Mouse (Mus musculus) thymus, postnatal 25 days (tissue): ENCODE data around the gene E2f2.

ENCODE experiments used
- DNase-seq: peaks from one replicate; pipeline ENCODE4 v3.0.0; 2022

E2f2 gene

DNA sequence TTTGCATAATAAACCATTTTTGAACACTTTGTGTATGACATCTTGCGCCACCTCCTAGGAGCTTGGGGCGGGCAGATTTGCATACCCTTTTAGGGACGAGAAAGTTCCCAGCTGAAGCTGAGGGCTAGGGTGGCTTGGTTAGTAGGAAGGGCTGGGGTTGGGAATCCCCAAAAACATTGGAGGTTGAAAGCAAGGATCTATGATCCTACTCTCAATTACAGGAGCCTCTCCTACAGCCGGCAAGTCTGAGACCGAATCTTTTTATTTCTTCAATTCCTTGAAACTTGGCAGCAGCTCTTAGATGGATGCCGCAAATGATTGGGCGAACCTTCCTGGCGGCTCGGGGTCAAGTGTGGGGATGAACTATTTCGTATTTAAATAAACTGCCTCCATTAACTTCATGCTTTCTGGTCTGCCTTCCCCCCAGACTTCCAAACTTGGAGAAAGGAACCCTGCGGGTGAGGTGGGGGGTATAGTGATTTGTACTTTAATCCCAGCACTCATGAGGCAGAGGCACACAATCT is 26.8 kb upstream of the E2f2 start:
- no peak for DNase-seq

DNA sequence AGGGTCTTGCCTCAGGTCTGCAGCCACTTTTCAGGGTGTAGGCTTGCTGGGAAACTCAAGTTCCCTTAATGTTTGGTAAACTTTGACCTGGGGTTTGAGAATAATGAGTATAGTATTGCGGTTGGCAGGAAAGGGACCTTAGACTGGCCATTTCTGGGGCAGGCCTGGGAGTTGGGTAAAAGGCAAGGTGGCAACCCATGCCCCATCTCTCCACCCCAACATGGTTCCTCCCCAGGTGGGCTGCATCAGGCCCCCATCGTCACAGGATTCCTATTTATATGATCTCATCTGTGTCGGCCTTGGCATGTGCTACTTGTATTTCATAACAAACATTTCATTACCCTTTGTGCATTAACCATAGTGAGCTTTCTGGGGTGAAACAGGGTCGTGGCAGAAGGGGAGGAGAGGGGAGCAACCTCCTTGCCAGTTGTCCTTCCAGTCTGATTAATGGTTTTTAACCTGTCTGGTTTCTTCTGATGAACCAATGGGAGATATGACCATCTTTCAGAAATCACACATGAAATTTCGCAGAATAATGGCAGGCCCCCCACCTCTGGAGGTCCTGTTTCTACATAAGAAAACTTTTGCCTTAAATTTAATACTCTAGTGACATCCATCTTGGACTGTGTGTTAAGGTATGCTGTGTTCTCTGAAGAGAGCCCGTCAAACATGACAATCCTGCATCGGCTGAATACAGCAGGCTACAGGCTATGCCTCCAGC is 26.0 kb upstream of the E2f2 start:
- no peak for DNase-seq

DNA sequence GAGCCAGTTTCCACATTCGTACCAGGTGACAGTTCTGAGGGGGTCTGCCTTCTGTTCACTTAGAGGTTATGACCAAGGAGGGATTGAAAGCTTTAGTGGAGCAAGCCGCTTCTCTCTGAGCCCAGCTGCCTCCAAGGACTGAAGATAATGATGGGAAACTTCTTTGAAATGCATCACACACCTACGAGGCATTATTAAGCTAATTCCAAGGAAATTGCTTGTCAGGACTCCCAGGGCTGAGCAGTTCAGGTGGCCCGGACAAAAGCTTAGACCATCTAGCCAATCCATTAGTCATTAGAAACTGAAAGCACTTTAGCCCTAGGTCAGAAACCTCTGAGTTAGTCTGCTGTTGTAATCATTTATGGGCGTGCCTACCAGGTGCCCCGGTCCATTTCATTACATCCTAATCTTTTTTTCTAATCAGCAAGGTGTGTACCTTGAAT is 25.5 kb upstream of the E2f2 start:
- DNase-seq = peak; percentile 12

DNA sequence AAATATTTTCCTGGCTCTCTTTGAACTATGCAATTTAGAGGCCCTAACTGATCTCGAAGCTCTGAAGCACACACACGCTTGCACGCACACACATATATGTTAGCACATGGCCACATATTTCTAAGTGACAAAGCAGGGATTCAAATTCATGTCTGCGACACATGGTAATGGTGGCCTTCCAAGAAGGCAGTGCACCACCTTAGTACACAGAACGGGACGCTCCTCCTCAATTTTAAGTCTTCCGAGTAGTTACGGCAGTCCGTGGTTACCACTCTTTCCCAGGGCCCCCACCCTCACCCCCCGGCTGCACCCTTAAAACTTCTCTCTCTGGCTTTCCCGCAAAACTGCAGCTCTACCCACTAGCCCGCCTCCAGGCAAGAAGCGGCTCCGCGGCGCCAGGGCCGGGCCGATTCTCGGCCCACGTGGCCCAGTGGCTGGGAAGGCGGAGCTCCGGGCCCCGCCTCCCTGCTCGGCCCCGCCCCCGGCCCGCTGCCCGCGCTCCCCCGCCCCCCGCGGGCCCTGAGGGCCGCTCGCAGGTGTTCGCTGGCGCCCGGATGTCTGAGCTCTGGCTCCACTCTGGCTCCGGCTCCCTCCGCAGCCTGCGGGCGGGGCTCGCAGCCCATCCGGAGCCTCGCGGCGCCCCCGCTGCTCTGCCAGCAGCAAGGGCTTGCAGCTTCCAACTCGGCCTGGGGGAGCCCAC is 24.6 kb upstream of the E2f2 start:
- DNase-seq = peak; percentile 94

DNA sequence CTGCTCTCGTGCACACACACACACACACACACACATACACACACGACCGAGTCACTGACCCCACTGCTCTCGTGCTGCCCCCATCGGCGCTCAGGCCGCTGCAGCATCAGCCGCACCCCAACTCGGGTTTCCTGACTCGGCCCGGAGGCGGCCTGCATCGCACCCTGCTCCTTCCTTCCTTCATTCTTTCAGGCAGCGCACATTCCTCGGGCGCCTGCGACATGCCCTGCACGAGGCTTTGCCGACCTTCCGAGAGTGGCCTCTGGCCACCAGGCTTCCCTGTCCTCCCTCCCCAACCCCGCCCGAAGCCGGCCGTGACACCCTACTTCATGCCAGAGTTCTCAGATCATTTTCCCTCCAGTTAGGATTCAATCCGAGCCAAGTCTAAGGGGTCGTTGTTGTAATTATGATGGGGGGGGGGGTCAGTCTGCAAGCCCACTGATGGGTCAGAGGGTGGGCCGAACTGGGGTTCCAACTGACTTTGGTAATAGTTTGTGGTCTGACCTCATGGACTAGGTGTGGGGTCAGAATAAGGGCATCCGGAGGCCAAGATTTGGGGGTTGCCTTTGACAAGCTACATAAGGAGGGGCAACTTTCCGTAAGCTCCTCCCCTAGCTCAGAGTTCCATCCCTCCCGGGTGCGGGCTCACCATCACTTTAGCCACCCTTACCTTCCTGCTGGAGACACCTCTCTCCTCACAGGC is 23.7 kb upstream of the E2f2 start:
- peak; percentile 75 for DNase-seq

DNA sequence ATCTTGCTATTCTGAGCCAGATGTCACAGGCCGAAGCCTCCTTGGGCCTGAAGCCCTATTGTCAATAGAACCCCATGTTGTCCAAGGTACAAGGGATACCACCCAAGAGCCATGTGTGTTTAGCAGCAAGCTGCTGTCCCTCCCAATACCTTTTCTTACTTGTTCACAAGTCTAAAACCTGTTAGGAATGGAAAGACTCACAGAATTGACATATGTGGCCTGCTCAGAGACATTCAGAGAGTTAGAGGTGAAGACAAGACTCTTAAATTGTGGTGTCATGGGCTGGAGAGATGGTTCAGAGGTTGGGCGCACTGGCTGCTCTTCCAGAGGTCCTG is 23.2 kb upstream of the E2f2 start:
- DNase-seq = peak; percentile 50

DNA sequence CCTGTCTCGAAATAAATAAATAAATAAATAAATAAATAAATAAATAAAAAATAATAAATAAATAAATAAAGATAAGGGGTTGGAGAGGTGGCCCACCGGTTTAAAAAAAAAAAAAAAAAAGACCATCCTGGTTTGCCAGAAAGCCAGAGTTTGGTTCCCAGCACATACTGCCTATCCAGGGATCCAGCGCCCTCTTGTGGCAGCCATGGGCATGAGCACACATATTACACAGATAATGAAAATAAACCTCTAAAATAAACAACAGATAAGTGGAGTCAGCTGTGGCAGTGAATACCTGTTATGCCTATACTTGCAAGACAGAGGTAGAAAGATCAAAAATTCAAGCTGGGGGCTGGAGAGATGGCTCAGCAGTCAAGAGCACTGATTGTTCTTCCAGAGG is 22.5 kb upstream of the E2f2 start:
- peak; percentile 72 for DNase-seq

DNA sequence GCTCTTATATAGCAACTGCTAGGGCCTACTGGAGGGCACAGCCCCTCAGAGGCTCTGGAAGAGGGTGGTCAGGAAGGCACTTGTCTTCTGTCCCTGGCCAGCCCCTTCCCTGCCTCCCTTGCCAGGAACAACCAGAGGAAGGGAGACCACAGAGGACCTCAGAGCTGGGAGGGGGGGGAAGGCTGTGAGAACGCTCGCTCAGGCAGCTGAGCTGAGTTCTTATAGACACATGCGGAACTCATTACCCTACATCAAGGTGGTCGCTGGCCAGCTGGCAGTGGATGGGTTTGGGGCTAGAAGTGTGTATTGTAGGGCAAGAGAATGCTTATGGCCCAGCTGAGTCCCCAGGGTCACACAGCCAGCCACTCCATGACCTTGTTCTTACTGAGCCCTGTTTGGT is 21.6 kb upstream of the E2f2 start:
- DNase-seq = no peak

DNA sequence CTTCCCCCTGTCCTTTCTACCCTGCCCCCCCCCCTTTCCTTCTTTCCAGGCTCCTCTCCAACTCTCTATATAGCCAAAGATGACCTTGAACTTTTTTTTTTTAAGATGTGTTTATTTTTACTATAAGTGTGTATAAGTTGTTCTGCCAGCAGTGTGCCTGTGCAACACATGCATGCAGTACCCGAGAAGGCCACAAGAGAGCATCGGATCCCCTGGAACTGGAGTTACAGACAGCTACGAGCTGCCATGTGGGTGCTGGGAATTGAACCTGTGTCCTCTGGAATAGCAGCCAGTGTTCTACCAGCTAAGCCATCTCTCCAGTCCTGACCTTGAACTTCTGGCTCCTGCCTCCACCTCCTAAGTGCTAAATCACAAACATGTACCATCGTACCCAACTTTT is 19.4 kb upstream of the E2f2 start:
- DNase-seq = peak; percentile 34

DNA sequence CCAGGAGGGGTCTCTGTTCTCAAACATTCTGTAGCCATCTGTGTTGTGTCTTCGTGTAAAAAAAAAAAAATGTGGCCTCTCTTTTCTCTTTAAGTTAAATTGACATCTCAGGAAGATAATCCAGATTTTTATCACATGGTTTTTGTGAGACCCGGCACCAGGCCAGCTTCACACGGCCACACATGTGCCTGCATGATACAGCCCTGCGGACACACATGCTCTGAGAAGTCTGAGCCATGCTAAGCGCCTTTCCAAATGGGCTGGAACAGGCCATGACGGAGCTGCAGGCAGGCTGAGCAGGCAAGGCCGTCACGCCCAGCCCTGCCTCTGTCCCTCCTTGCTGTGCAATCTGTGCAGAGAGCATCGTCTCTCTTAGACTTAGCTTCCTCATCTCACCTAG is 17.7 kb upstream of the E2f2 start:
- DNase-seq = no peak

DNA sequence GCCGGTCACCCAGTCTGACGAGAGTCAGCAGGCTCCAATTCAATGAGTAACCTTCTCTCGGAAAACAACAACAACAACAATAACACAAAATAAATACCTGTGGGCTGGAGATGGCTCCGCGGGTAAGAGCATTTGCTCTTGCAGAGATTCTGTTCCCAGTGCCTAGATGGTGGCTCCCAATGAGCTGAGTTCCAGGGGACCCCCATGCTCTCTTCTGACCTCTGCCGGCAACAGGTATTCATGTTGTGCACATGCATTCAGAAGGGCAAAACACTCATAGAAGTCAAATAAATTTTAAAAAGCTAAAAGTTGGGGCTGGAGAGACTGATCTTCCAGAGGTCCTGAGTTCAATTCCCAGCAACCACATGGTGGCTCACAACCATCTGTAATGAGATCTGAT is 13.7 kb upstream of the E2f2 start:
- DNase-seq = peak; percentile 69

DNA sequence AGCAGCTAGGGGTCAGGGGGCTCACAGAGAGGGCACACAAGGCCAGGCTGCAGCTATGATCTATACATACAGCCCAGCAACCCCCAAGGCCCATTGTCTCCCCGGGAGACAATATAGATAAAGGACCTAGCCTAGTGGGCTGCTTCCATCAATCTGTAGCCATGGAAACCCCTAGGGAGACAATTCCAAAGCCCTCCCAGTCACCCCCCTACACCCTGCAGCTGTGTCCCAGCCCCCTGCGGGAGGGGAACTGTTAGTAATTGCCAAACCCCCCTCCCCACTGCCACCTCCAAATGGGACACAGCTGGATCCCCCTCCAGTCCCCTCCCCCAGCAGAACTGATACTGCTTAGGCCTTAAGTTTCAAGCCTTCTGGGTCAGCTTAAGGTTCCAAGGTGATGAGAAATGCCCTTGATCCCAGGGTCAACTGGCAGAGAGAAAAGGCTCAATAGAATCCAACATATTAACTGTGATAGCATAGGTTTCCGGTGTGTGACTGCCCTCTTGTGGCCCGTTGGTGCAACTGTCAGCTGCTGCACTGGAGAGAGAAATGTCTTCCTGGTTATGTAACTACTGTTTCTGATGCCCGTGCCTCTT is 12.3 kb upstream of the E2f2 start:
- peak; percentile 82 for DNase-seq

DNA sequence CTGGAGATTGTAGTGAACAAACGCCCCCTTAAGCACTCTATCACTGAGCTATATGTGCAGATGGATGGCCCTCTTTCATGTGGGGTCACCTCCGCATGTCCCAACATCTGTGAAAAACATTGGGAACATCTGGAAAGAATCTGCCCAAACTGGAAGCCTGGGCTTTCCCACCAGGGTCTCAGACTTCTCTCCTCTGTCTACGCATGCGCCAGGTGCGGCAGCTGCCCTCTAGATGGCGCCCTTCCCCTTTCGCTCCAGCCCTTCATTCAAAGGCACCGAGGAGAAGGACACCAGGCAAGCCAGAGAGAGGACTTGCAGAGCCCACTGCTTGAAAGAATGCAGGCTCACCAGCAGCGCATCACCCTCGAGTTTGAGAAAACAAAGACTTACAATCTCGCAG is 8.7 kb upstream of the E2f2 start:
- peak; percentile 94 for DNase-seq

DNA sequence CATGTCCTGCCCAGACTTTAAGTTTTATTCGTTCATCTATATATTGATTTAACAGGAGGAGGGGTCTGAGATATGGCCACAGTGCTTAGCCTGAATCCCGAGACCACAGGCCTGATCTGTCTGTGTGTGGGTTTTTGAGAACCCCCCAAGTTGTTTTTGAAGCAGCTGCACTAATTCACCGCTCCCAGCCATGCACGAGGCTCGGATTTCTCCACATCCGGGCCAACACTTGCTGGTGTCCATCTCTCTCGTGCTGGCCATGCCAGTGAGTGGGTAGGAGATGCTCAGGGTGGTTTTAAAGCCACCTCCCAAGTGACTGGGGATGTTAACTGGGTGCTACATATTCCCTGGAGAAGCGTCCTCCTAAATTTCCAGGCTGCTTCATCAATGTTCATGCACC is 7.2 kb upstream of the E2f2 start:
- DNase-seq = no peak

DNA sequence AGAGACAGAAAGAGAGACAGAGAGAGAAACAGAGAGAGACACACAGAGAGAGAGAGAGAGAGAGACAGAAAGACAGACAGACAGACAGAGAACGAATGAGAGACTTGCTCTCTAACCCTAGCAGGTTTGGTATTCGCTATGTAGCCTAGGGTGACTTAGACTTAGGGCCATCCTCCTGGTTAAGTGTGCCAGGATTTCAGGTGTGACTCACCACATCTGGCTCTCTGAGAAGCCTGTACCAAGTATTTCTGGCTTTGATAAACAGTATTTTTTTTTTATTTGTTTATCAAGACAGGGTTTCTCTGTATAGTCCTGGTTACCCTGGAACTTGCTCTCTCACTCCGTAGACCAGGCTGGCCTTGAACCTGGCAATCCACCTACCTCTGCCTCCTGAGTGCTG is 4.5 kb upstream of the E2f2 start:
- DNase-seq = no peak

DNA sequence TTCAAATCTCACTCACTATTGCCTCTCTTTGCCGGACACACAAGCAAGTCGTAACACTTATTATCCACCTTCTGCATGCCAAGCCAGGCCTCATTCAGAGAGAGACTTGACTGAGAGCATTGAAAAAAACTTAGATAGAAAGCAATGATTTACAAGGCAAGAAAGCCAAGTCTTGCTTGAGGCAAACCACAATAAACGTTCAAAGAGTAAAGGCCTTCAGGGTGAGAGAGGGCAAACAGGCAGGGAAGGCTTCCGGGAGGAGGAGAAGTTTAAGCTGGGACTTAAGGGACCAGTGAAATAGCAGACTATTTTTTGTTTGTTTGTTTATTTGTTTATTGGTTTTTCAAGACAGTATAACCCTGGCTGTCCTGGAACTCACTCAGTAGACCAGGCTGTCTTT is 1.8 kb upstream of the E2f2 start:
- DNase-seq = no peak

DNA sequence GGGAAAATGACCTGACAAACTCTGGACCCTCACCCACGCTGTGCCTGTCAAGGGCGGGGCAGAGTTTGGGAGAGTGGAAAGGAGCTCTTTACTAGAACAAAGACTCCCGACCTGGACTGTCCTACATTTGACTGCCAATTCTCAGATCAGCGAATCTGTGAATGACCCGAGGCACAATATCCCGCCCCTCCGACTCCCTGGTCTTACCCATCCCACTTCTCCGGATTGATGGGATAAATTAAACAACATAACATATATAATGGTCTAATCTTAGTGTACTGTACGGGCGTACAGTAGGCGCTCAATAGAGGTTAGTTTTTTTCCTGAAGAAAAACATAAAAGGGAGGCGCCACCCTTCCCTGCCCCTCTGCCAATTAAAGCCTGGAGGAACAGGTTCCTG is 739 bp upstream of the E2f2 start:
- DNase-seq = no peak

DNA sequence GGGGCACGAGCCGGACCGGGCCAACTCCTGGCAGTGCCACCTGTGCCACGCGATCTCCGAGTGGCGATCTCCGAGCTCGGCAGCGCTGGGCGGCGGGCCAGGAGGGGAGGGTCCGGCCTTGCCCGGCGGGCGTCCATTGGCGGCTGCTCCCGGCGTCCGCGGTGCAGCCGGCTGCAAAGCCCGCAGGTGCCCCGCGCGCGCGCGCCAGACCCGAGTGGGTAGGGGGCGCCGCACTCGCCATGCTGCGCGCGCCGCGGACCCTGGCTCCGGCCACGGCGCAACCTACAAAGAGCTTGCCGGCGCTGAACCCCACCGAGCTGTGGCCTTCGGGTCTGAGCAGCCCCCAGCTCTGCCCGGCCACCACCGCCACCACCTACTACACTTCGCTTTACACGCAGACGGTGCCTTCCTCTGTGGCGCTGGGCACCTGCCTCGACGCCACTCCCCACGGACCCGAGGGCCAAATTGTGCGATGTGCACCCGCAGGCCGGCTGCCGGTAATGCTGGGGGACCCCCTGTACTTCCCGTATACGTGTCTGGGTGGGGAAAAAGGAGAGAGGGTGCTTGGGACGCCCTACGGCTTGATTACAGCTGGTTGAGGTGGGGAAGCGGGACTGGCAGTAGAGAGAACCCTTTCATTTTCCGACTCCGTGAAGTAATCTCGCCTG is 482 bp downstream of the E2f2 start:
- peak; percentile 73 for DNase-seq

DNA sequence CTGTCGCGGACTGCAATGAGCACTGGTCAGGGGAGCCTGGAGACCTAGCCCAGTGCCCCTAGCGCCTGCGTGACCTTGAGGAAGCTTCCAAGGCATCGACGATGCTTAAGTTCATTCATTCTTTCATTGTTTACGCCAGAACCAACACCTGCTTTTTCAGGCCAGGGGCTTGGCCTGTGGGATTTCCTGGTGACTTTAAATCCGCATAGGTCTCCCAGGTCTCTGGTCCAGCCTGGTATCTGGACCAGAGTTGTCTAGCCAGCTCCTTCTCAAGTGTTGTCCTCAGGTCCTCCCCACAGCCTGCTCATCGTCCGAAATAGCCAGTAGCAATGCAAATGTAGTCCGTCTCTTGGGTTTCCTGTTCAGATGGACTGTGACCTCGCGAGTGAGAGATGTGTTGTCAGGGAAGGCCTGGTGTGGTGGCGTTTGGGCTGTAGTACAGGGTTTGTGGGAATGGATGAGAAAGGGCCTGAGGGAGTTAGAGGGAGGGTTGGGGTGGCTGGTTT is 1.1 kb downstream of the E2f2 start:
- DNase-seq = no peak

DNA sequence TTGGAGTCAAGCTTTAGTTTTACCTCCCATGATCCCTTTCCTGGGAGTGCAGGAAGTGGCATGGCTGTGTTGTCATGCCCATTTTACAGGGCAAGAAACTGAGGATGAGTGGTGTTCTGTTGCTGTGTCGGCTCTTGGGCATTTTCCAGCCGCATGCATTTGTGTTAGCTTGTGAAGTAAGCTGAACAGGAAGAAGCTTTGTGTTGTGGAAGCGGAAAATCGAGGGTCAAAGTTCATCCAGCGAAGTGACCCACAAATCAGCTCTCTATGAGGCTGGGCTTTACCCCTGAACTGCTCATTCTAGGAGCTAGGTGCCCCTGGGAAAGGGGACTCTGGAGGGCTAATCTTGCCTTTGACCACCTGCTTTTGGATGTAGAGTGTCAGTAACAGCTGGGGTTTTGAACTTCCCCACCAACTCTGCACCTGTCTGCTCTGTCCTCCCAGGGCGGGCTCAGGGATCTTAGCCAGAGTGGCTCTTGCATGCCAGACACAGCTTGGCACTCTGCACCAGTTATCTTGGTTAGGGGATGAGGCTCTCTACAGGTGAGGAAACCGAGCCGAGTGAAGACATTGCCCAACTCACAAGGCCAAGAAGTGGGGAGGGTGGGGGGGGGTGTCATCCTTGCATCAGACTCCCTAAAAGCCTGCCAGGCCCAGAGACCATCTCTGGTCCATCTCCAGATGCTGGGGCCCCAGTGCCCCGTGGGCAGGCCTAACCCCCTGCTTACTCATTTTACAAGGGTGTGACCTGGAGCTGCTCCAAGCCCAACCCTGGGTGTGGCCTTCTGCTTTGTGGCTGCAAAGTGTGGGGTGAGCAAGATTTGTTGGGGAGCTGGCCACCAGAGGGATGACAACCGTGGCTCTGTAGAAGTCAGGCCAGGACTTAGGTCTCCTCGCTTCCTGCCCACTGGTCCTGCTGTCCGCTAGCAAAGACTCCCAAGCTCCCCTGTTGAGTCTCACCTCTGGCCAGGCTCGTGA is 2.3 kb downstream of the E2f2 start:
- peak; percentile 66 for DNase-seq

DNA sequence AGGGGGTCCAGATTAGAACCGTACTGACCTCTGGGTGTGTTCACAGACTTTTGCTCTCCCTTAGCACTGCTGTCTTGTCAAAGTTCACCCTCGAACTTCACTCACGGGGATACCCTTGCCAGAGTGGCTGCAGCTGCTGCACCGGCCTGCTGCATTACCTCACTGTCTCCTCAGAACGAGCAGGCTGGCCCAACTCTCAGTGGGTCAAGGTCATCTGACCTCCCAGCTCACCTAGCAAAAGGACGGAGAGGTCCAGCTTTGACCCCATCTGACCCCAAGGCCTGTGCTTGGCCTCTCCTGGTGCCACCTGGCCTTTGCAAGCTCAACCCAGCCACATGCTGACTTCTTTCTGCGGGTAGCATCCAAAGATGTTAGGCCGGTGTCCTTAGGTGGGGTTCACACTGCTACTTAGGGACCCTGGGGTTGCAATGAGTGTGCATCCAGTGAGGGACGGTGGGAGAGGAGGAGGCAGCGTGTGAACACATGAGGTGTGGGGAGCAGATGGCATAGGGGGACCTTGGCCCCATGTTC is 3.9 kb downstream of the E2f2 start:
- peak; percentile 52 for DNase-seq
